Mouse (Mus musculus): ENCODE results near the gene Greb1. TPM values are rescaled to one million over a fixed set of nuclear protein-coding genes. Genes with fewer than 3 reads are reported as not detected.
A peak's percentile ranks its signal among the peaks of the same experiment; 100 is the strongest.

Gene Greb1
- polyA plus RNA-seq, 1 experiment from 2014 or later = 1.7 TPM

DNA sequence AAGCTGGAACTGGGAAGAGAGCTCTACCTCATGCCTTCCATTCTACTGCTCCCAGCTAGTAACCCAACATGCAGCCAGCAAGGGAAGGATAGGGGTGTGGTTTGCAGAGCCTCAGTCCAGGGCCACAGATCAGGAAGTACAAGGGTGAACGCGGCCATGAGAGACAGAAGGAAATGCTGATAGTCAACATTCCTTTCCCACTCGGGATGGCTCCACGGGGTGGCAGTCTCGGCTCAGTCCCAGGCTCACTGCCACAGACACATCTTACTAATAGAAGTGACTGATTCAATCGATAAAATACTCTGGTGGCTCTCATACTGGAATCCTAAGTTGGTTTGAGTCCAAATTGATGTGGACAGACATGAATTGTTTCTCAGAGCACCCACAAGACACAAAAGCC, 27.8 kb upstream of the Greb1 start:
- H3K4me3 ChIP-seq = no peak overlapping the region
- H3K4me2 ChIP-seq = no peak overlapping the region
- H3K36me3 ChIP-seq = peaks cover 47% of the 10 kb centered on the region
- no peak overlapping the region for H3K27ac ChIP-seq
- 25% methylated on average over 6 of the region's 6 CpGs for WGBS (ENCODE audit: insufficient replicate concordance)
- no peaks in the 10 kb centered on the region for H3K9me3 ChIP-seq (replicated peaks)
- no peaks in the 10 kb centered on the region for H3K27me3 ChIP-seq (replicated peaks)
- no peak overlapping the region; the same call in 1 of the 2 replicates for H3K9ac ChIP-seq
- ATAC-seq = peak; percentile 58
- no peaks in the 10 kb centered on the region for H3K4me1 ChIP-seq

GRCm38 (mm10) chr12:16823701-16824100, 23.0 kb upstream of the Greb1 start:
- Histone ChIP-seq H3K27ac (no peak overlapping the region), H3K4me2 (no peak overlapping the region), H3K9ac (no peak overlapping the region), H3K4me1 (no peaks in the 10 kb centered on the region), H3K27me3 (replicated peaks) (no peaks in the 10 kb centered on the region), H3K4me3 (no peak overlapping the region), H3K9me3 (replicated peaks) (no peaks in the 10 kb centered on the region), H3K36me3 (peaks cover 88% of the 10 kb centered on the region)
- no peak for ATAC-seq
- 79% methylated on average over 1 of the region's 1 CpGs for WGBS (ENCODE audit: insufficient replicate concordance)

- ATAC-seq = no peak
- Histone ChIP-seq H3K4me3 (no peak overlapping the region), H3K9ac (no peak overlapping the region), H3K4me1 (no peaks in the 10 kb centered on the region), H3K9me3 (replicated peaks) (no peaks in the 10 kb centered on the region), H3K4me2 (no peak overlapping the region), H3K27me3 (replicated peaks) (no peaks in the 10 kb centered on the region), H3K36me3 (peaks cover 92% of the 10 kb centered on the region), H3K27ac (no peak overlapping the region)
- 87% methylated on average over 10 of the region's 10 CpGs for WGBS (ENCODE audit: insufficient replicate concordance)
Measured at GRCm38 (mm10) chr12:16822181-16822734, 21.6 kb upstream of the Greb1 start.

GRCm38 (mm10) chr12:16820761-16821160, 20.1 kb upstream of the Greb1 start:
- WGBS (ENCODE audit: insufficient replicate concordance) = 74% methylated on average over 7 of the region's 7 CpGs
- no peak overlapping the region for H3K4me3 ChIP-seq
- H3K27me3 ChIP-seq (replicated peaks) = no peaks in the 10 kb centered on the region
- 0 out of 2 replicates have a peak, but pooled peaks cover 5% of the 10 kb centered on the region for H3K4me1 ChIP-seq
- no peaks in the 10 kb centered on the region for H3K9me3 ChIP-seq (replicated peaks)
- no peak overlapping the region for H3K9ac ChIP-seq
- peaks cover 98% of the 10 kb centered on the region for H3K36me3 ChIP-seq
- no peak overlapping the region for H3K4me2 ChIP-seq
- no peak overlapping the region for H3K27ac ChIP-seq
- ATAC-seq = no peak

- ATAC-seq = no peak
- Histone ChIP-seq H3K36me3 (peaks cover 97% of the 10 kb centered on the region), H3K4me2 (no peak overlapping the region), H3K9me3 (replicated peaks) (no peaks in the 10 kb centered on the region), H3K4me1 (0 out of 2 replicates have a peak, but pooled peaks cover 5% of the 10 kb centered on the region), H3K4me3 (no peak overlapping the region), H3K27me3 (replicated peaks) (no peaks in the 10 kb centered on the region), H3K9ac (no peak overlapping the region), H3K27ac (no peak overlapping the region)
- WGBS (ENCODE audit: insufficient replicate concordance) = 72% methylated on average over 11 of the region's 11 CpGs
Measured at GRCm38 (mm10) chr12:16818513-16818912, 17.8 kb upstream of the Greb1 start.

DNA sequence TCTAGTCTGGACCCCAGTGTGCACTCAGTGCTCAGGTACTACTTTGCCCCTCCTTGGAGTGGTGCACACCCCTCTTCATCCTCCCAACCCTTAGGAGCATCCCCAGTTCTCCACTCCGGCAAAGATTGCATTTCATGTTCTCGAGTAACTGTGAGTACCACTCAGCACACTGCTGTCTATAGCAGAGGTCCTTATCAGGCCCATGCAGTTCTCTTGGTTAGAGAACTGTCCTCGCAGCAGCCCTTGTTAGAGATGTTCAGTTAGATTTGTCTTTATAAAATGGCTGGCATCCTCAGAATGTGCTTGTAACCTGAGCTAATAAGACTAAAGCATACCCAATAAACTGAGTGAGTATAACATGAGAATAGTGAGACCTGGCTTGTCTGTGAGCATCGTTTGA, 16.5 kb upstream of the Greb1 start:
- Histone ChIP-seq H3K4me2 (no peak overlapping the region), H3K36me3 (peaks cover 85% of the 10 kb centered on the region), H3K4me1 (peaks cover 15% of the 10 kb centered on the region), H3K27me3 (replicated peaks) (no peaks in the 10 kb centered on the region), H3K4me3 (no peak overlapping the region), H3K9me3 (replicated peaks) (no peaks in the 10 kb centered on the region), H3K27ac (no peak overlapping the region), H3K9ac (no peak overlapping the region)
- 0 out of 2 replicates have a peak, but pooled peaks have one; percentile 52 for ATAC-seq
- 47% methylated on average over 4 of the region's 4 CpGs for WGBS (ENCODE audit: insufficient replicate concordance)

GRCm38 (mm10) chr12:16811477-16811876, 10.8 kb upstream of the Greb1 start:
- 8% methylated on average over 15 of the region's 15 CpGs for WGBS (ENCODE audit: insufficient replicate concordance)
- H3K36me3 ChIP-seq = peaks cover 30% of the 10 kb centered on the region
- H3K27me3 ChIP-seq (replicated peaks) = peaks cover 41% of the 10 kb centered on the region
- no peak overlapping the region for H3K27ac ChIP-seq
- H3K4me3 ChIP-seq = peak overlapping the region; percentile 75
- H3K9me3 ChIP-seq (replicated peaks) = no peaks in the 10 kb centered on the region
- peak; percentile 22 for ATAC-seq
- peak overlapping the region; percentile 80 for H3K9ac ChIP-seq
- peaks cover 27% of the 10 kb centered on the region for H3K4me1 ChIP-seq
- peak overlapping the region; percentile 94 for H3K4me2 ChIP-seq

GRCm38 (mm10) chr12:16810525-16811431, 10.1 kb upstream of the Greb1 start, which contains the start of gene E2f6:
TSS of gene E2f6 (plus strand) at chr12:16810963.
- H3K4me1 ChIP-seq = peaks cover 27% of the 10 kb centered on the region
- H3K4me2 ChIP-seq = peak within 1 kb of the TSS; percentile 94
- H3K9me3 ChIP-seq (replicated peaks) = no peaks in the 10 kb centered on the region
- peaks cover 48% of the 10 kb centered on the region for H3K27me3 ChIP-seq (replicated peaks)
- peak within 1 kb of the TSS; percentile 80 for H3K9ac ChIP-seq
- 6% methylated on average over 76 of the region's 81 CpGs for WGBS (ENCODE audit: insufficient replicate concordance)
- H3K36me3 ChIP-seq = peaks cover 23% of the 10 kb centered on the region
- H3K4me3 ChIP-seq = peak within 1 kb of the TSS; percentile 75
- ATAC-seq = peak; percentile 82
- peak within 1 kb of the TSS; percentile 75 for H3K27ac ChIP-seq

DNA sequence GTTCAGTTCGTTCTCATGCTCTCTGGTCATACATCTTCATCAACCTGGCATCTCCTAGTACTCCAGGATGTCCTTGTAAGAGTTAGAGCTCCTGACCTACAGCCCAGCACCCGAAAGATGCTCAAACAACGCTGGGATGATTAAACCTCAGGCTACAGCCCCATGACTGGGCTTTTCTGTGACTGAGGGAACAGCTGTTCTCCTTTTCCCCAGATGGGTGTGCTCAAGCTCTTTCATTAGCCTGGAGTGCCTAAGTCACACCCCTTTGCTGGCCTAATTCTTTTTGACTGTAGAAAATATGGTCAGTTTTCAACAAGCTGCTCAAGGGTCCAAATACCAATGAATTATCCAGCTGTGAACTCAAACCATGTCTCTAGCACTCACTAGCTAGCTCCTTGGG, 7.4 kb upstream of the Greb1 start:
- Histone ChIP-seq H3K4me3 (no peak overlapping the region), H3K4me2 (no peak overlapping the region), H3K27ac (no peak overlapping the region), H3K27me3 (replicated peaks) (peaks cover 50% of the 10 kb centered on the region), H3K9me3 (replicated peaks) (no peaks in the 10 kb centered on the region), H3K36me3 (no peaks in the 10 kb centered on the region), H3K4me1 (peaks cover 27% of the 10 kb centered on the region), H3K9ac (no peak overlapping the region)
- WGBS (ENCODE audit: insufficient replicate concordance) = 26% methylated on average over 3 of the region's 3 CpGs
- ATAC-seq = no peak

GRCm38 (mm10) chr12:16805511-16805910, 4.8 kb upstream of the Greb1 start:
- H3K4me1 ChIP-seq = peaks cover 5% of the 10 kb centered on the region
- no peak overlapping the region for H3K9ac ChIP-seq
- no peaks in the 10 kb centered on the region for H3K36me3 ChIP-seq
- H3K9me3 ChIP-seq (replicated peaks) = no peaks in the 10 kb centered on the region
- H3K27me3 ChIP-seq (replicated peaks) = peaks cover 67% of the 10 kb centered on the region
- H3K27ac ChIP-seq = no peak overlapping the region
- H3K4me3 ChIP-seq = no peak overlapping the region
- WGBS (ENCODE audit: insufficient replicate concordance) = 6% methylated on average over 5 of the region's 5 CpGs
- ATAC-seq = no peak
- no peak overlapping the region for H3K4me2 ChIP-seq

GRCm38 (mm10) chr12:16803956-16804430, 3.3 kb upstream of the Greb1 start:
- Histone ChIP-seq H3K9ac (no peak overlapping the region), H3K4me2 (no peak overlapping the region), H3K27me3 (replicated peaks) (peaks cover 67% of the 10 kb centered on the region), H3K9me3 (replicated peaks) (no peaks in the 10 kb centered on the region), H3K36me3 (no peaks in the 10 kb centered on the region), H3K4me1 (0 out of 2 replicates have a peak, but pooled peaks cover 5% of the 10 kb centered on the region), H3K4me3 (no peak overlapping the region), H3K27ac (no peak overlapping the region)
- no peak for ATAC-seq
- WGBS (ENCODE audit: insufficient replicate concordance) = 64% methylated on average over 5 of the region's 5 CpGs
